ENCODE assay signal across 8 mouse cellular contexts in the genomic region with DNA sequence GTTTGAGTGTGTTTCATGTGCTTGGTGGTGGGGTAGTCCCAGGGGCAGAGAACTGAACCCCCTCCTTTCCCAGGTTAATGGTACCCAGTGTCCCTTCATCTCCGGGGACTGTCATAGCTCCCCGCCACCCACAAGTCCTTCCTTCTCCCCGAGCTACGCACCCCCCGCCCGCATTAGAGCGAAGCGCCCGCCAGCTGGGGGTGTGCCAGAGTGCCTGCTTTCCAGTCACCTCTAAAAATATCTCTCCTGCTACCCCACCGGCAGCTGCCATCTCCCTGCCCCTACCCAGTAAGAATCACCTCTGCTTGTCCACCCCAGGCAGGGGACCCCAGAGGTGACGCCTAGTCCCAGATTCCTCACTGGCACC. TPM values are rescaled to one million over a fixed set of nuclear protein-coding genes. Genes with fewer than 3 reads are reported as not detected.
DNase-seq lines count a peak whose midpoint lies in the region; ATAC-seq lines count a peak whose summit lies in the region.

No protein-coding gene starts in this region.

- peak; percentile 22 for ATAC-seq in heart, embryonic 14.5 days (ENCODE audit: insufficient number of reproducible peaks, insufficient read depth, low FRiP score, low read depth)
- ATAC-seq in lung, embryonic 16.5 days (ENCODE audit: low read depth): peak; percentile 18

- 2% methylated on average over 11 of the region's 11 CpGs for WGBS in heart, embryonic 14.5 days
- WGBS in lung, embryonic 16.5 days: 1% methylated on average over 10 of the region's 11 CpGs

- peaks cover 8% of the 10 kb centered on the region for H3K9me3 ChIP-seq in erythroblast, embryonic 14.5 days (ENCODE audit: control insufficient read depth, low read length)
- H3K9me3 ChIP-seq in heart, embryonic 14.5 days (ENCODE audit: control insufficient read depth, low read length): no peaks in the 10 kb centered on the region
- H3K9me3 ChIP-seq in lung, embryonic 16.5 days (ENCODE audit: control insufficient read depth, low read length): no peaks in the 10 kb centered on the region

- peaks cover 38% of the 10 kb centered on the region for H3K27me3 ChIP-seq in erythroblast, embryonic 14.5 days (ENCODE audit: control insufficient read depth)
- H3K27me3 ChIP-seq in heart, embryonic 14.5 days (ENCODE audit: control insufficient read depth, insufficient read depth, low read length): peaks cover 20% of the 10 kb centered on the region
- H3K27me3 ChIP-seq in lung, embryonic 16.5 days (ENCODE audit: control insufficient read depth, insufficient read depth, low read depth, low read length): peaks cover 37% of the 10 kb centered on the region

- H3K9ac ChIP-seq in heart, embryonic 14.5 days (ENCODE audit: low read length): peak overlapping the region; percentile 77
- H3K9ac ChIP-seq in lung, embryonic 16.5 days (ENCODE audit: low read length): peak overlapping the region; percentile 67

- H3K4me1 ChIP-seq in erythroblast, embryonic 14.5 days (ENCODE audit: control insufficient read depth): peaks cover 89% of the 10 kb centered on the region
- peaks cover 2 to 15% of the 10 kb centered on the region in 2 experiments; a peak in 3 of 4 replicates for H3K4me1 ChIP-seq in heart, embryonic 14.5 days (ENCODE audit: control insufficient read depth in 2 of 2, insufficient read depth in 2 of 2, low read length in 2 of 2)
- peaks cover 7% of the 10 kb centered on the region for H3K4me1 ChIP-seq in lung, embryonic 16.5 days (replicated peaks; ENCODE audit: control insufficient read depth, insufficient read depth, low read length)

- H3K27ac ChIP-seq in heart, embryonic 14.5 days (replicated peaks in 1 of 2; ENCODE audit: control insufficient read depth in 1 of 2, insufficient read depth in 1 of 2, low read depth in 2 of 2, low read length in 2 of 2): peak overlapping the region in 1 of 2 experiments; percentile 70; a peak in 3 of 4 replicates
- H3K27ac ChIP-seq in lung, embryonic 16.5 days (ENCODE audit: low read length): no peak overlapping the region

- H3K36me3 ChIP-seq in erythroblast, embryonic 14.5 days (ENCODE audit: control insufficient read depth): peaks cover 25% of the 10 kb centered on the region
- no peaks in the 10 kb centered on the region for H3K36me3 ChIP-seq in heart, embryonic 14.5 days (ENCODE audit: control insufficient read depth, insufficient read depth, low read length)
- H3K36me3 ChIP-seq in lung, embryonic 16.5 days (ENCODE audit: control insufficient read depth, insufficient read depth, low read length): no peaks in the 10 kb centered on the region

- peak overlapping the region; percentile 100 for H3K4me3 ChIP-seq in erythroblast, embryonic 14.5 days (replicated peaks)
- peak overlapping the region; percentile 58 to 63 for H3K4me3 ChIP-seq in heart, embryonic 14.5 days (ENCODE audit: control insufficient read depth in 1 of 2, insufficient read depth in 1 of 2, low read depth in 1 of 2, low read length in 2 of 2)
- H3K4me3 ChIP-seq in lung, embryonic 16.5 days (ENCODE audit: low read length): peak overlapping the region; percentile 66

- peak; percentile 37 for DNase-seq in A20 (ENCODE audit: low read depth, low spot score)
- DNase-seq in adrenal gland, adult 8-10 months: peak; percentile 65
- peak; percentile 67 for DNase-seq in kidney, postnatal 14 days
- DNase-seq in right cerebral cortex, postnatal 25 days: peak; percentile 59
- DNase-seq in embryo, embryonic 11 days: no peak

- peak overlapping the region; percentile 99 for H3K4me2 ChIP-seq in heart, embryonic 14.5 days (ENCODE audit: low read length)
- H3K4me2 ChIP-seq in lung, embryonic 16.5 days (ENCODE audit: low read depth, low read length): peak overlapping the region; percentile 99

RNA-seq across cellular contexts. Expression of a gene that starts 0.6 kb away (rescaled TPM):
- total RNA-seq in adrenal gland, adult 8-10 months (2022): 100 to 1,000 TPM in 2 of 4 experiments, 10 to 100 TPM in 2; 61.9 to 148 (median 104) TPM
- polyA plus RNA-seq in erythroblast, embryonic 14.5 days (2012): 161 and 210 TPM in 2 replicates
- polyA plus RNA-seq in heart, embryonic 14.5 days (2014; fragmentation: Nextera tagmentation; extraction: Ambion mirVana): 2.9 and 4.4 TPM in 2 replicates
- polyA plus RNA-seq in lung, embryonic 16.5 days (2015; fragmentation: Nextera tagmentation; extraction: Ambion mirVana): 0.47 and 1.7 TPM in 2 replicates

RNA-seq across cellular contexts. Expression of a gene that starts 12.2 kb away (rescaled TPM):
- 10 to 100 TPM; 14.7 to 19.0 (median 17.1) TPM for total RNA-seq in adrenal gland, adult 8-10 months (2022)
- polyA plus RNA-seq in erythroblast, embryonic 14.5 days (2012): 0.18 and 0.59 TPM in 2 replicates
- 34.1 and 34.2 TPM in 2 replicates for polyA plus RNA-seq in heart, embryonic 14.5 days (2014; fragmentation: Nextera tagmentation; extraction: Ambion mirVana)
- polyA plus RNA-seq in lung, embryonic 16.5 days (2015; fragmentation: Nextera tagmentation; extraction: Ambion mirVana): 21.7 and 28.2 TPM in 2 replicates

RNA-seq across cellular contexts. Expression of a gene that starts 17.4 kb away (rescaled TPM):
- total RNA-seq in adrenal gland, adult 8-10 months (2022): 10 to 100 TPM in 3 of 4 experiments, 1 to 10 TPM in 1; 8.9 to 14.3 (median 12.2) TPM
- polyA plus RNA-seq in erythroblast, embryonic 14.5 days (2012): 0.61 and 1.0 TPM in 2 replicates
- 9.0 and 11.4 TPM in 2 replicates for polyA plus RNA-seq in heart, embryonic 14.5 days (2014; fragmentation: Nextera tagmentation; extraction: Ambion mirVana)
- polyA plus RNA-seq in lung, embryonic 16.5 days (2015; fragmentation: Nextera tagmentation; extraction: Ambion mirVana): 16.0 and 18.1 TPM in 2 replicates

Comparison
In these comparisons a context has a peak if more than half of its experiments do, and no peak if none do; other contexts are left out.
1. RNA of a gene that starts 0.6 kb away (polyA plus RNA-seq): 161 to 210 TPM in erythroblast, embryonic 14.5 days; 2.9 to 4.4 TPM in heart, embryonic 14.5 days and 0.47 to 1.7 TPM in lung, embryonic 16.5 days; every median in the first group is over 10 times any median in the second.
2. RNA of a gene that starts 12.2 kb away (polyA plus RNA-seq): 34.1 to 34.2 TPM in heart, embryonic 14.5 days and 21.7 to 28.2 TPM in lung, embryonic 16.5 days; 0.18 to 0.59 TPM in erythroblast, embryonic 14.5 days; every median in the first group is over 10 times any median in the second.
3. Peak in every context shown above with its lines, with median percentiles within 50 percentile points of each other: H3K4me3 ChIP-seq.